Mouse (Mus musculus): Measurements from ENCODE around the gene Spen. TPM values are rescaled to one million over a fixed set of nuclear protein-coding genes. Genes with fewer than 3 reads are reported as not detected.

The Spen gene
- total and polyA plus RNA-seq, 3 experiments: 10.7 to 28.9 (median 28.0) TPM

GRCm38 (mm10) chr4:141458888-141459287 is 79.5 kb downstream of the Spen start:
- intact Hi-C loops (cut with DNase I): no loop called here
- no peak for TF ChIP-seq CTCF (IDR thresholded peaks at IDR 0.05)
- no peak for TF ChIP-seq POLR2A (IDR thresholded peaks at IDR 0.05; ENCODE audit: insufficient read depth, low read depth, low read length)
- TF ChIP-seq EP300 (IDR thresholded peaks at IDR 0.05; ENCODE audit: insufficient read depth, low read depth, low read length): no peak
- Histone ChIP-seq H3K27me3 (ENCODE audit: control insufficient read depth, insufficient read depth, low read length) (no peaks in the 10 kb centered on the region), H3K36me3 (ENCODE audit: control insufficient read depth, insufficient read depth, low read length) (no peaks in the 10 kb centered on the region), H3K79me2 (replicated peaks; ENCODE audit: control insufficient read depth, insufficient read depth, low read length) (peaks cover 4% of the 10 kb centered on the region), H3K4me3 (no peak overlapping the region), H3K9ac (ENCODE audit: low read depth, low read length) (no peak overlapping the region), H3K27ac (no peak overlapping the region), H3K4me1 (ENCODE audit: control insufficient read depth, insufficient read depth, low read length) (peaks cover 2% of the 10 kb centered on the region; the same call in 1 of the 2 replicates)
- no peak for DNase-seq
- WGBS: 90% methylated on average over 3 of the region's 3 CpGs

DNA sequence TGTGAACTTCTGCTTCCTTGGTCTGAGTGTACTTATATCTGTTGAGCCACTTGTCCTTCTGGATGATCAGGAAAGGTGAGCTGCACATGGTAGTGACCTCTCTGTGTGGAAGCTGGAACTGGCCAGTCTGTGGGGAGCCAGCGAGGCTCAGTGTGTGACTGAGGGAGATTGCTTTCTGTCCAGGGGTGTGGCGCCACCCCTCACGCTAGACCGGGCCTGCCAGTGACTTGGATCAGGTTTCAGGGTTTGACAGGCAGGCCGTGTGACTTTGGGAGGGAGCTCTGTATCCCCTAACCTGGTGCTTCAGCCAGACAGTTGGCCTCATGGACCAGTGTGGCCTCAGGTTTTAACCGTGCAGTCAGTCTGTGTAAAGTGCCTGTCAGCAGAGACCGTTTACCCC is 80.2 kb downstream of the Spen start:
- Histone ChIP-seq H3K27ac (peak overlapping the region; percentile 54), H3K9ac (ENCODE audit: low read depth, low read length) (no peak overlapping the region)
- intact Hi-C loops (cut with DNase I): no loop called here

GRCm38 (mm10) chr4:141456193-141456938 is 82.0 kb downstream of the Spen start:
- Histone ChIP-seq H3K79me2 (replicated peaks; ENCODE audit: control insufficient read depth, insufficient read depth, low read length) (peaks cover 7% of the 10 kb centered on the region), H3K9ac (ENCODE audit: low read depth, low read length) (no peak overlapping the region), H3K27me3 (ENCODE audit: control insufficient read depth, insufficient read depth, low read length) (no peaks in the 10 kb centered on the region), H3K36me3 (ENCODE audit: control insufficient read depth, insufficient read depth, low read length) (no peaks in the 10 kb centered on the region), H3K4me3 (no peak overlapping the region), H3K4me1 (ENCODE audit: control insufficient read depth, insufficient read depth, low read length) (peaks cover 2% of the 10 kb centered on the region; the same call in 1 of the 2 replicates), H3K27ac (no peak overlapping the region)
- no peak for TF ChIP-seq EP300 (IDR thresholded peaks at IDR 0.05; ENCODE audit: insufficient read depth, low read depth, low read length)
- TF ChIP-seq CTCF (IDR thresholded peaks at IDR 0.05): no peak
- no peak for TF ChIP-seq POLR2A (IDR thresholded peaks at IDR 0.05; ENCODE audit: insufficient read depth, low read depth, low read length)
- WGBS: 95% methylated on average over 14 of the region's 14 CpGs
- no peak for DNase-seq
- intact Hi-C loops (cut with DNase I): no loop called here

More for the DNA sequence above, 80.2 kb downstream of the Spen start:
- Histone ChIP-seq H3K4me3 (no peak overlapping the region), H3K4me1 (ENCODE audit: control insufficient read depth, insufficient read depth, low read length) (peaks cover 2% of the 10 kb centered on the region; the same call in 1 of the 2 replicates), H3K27me3 (ENCODE audit: control insufficient read depth, insufficient read depth, low read length) (no peaks in the 10 kb centered on the region), H3K79me2 (replicated peaks; ENCODE audit: control insufficient read depth, insufficient read depth, low read length) (peaks cover 7% of the 10 kb centered on the region), H3K36me3 (ENCODE audit: control insufficient read depth, insufficient read depth, low read length) (no peaks in the 10 kb centered on the region)
- 31% methylated on average over 7 of the region's 7 CpGs for WGBS
- TF ChIP-seq EP300 (IDR thresholded peaks at IDR 0.05; ENCODE audit: insufficient read depth, low read depth, low read length) (no peak), POLR2A (IDR thresholded peaks at IDR 0.05; ENCODE audit: insufficient read depth, low read depth, low read length) (no peak), CTCF (IDR thresholded peaks at IDR 0.05) (no peak)
- DNase-seq: peak in 1 of 2 experiments; percentile 67

GRCm38 (mm10) chr4:141455526-141455925 is 82.9 kb downstream of the Spen start:
- Histone ChIP-seq H3K9ac (ENCODE audit: low read depth, low read length) (no peak overlapping the region), H3K4me3 (no peak overlapping the region), H3K36me3 (ENCODE audit: control insufficient read depth, insufficient read depth, low read length) (no peaks in the 10 kb centered on the region), H3K4me1 (ENCODE audit: control insufficient read depth, insufficient read depth, low read length) (peaks cover 2% of the 10 kb centered on the region; the same call in 1 of the 2 replicates), H3K27ac (no peak overlapping the region), H3K79me2 (replicated peaks; ENCODE audit: control insufficient read depth, insufficient read depth, low read length) (peaks cover 7% of the 10 kb centered on the region), H3K27me3 (ENCODE audit: control insufficient read depth, insufficient read depth, low read length) (no peaks in the 10 kb centered on the region)
- intact Hi-C loops (cut with DNase I): no loop called here
- TF ChIP-seq EP300 (IDR thresholded peaks at IDR 0.05; ENCODE audit: insufficient read depth, low read depth, low read length) (no peak), CTCF (IDR thresholded peaks at IDR 0.05) (no peak), POLR2A (IDR thresholded peaks at IDR 0.05; ENCODE audit: insufficient read depth, low read depth, low read length) (no peak)
- 91% methylated on average over 4 of the region's 4 CpGs for WGBS
- no peak for DNase-seq

DNA sequence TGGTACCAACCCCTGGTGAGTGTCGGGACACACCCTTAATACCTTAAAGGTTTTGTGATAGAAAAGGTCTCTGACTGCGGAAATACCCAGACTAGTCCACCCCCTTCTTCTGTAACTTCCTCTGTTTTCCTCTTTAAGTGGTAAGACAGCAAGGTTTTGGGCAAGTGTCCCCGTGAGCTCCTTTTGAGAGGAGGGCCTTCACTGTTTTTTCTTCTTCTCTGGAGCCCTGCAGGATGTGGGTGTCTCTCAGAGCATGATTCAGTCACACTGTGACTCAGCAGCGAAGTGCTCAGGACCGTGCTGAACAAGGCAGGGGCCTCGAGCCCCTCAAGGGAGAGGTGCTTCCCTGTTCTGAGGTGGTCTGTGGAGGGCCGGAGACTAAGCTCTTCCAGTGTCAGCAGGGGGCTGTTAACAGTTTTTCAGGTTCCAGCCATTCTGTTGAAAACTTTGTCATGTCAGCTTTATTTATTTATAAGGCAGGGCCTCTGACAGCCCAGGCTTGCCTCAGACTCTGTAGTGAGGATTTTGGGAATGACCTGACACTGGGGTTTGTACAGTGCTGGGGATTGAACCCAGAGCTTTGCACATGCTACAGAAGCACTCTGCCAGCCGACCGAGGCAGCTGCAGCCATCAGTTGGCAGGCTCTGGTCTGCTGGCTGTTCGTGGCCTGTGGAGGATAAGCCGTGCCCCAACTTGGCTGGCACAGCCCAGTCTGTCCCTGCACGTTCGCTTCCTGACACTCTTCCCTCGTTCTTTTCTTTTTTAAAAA is 83.6 kb downstream of the Spen start:
- H3K4me1 ChIP-seq (ENCODE audit: control insufficient read depth, insufficient read depth, low read length): peaks cover 2% of the 10 kb centered on the region; the same call in 1 of the 2 replicates
- peak overlapping the region; percentile 8; the same call in 1 of the 2 replicates for H3K27ac ChIP-seq
- H3K36me3 ChIP-seq (ENCODE audit: control insufficient read depth, insufficient read depth, low read length): no peaks in the 10 kb centered on the region
- 50% methylated on average over 14 of the region's 14 CpGs for WGBS
- peaks cover 6% of the 10 kb centered on the region for H3K79me2 ChIP-seq (replicated peaks; ENCODE audit: control insufficient read depth, insufficient read depth, low read length)
- H3K27me3 ChIP-seq (ENCODE audit: control insufficient read depth, insufficient read depth, low read length): no peaks in the 10 kb centered on the region
- TF ChIP-seq EP300 (IDR thresholded peaks at IDR 0.05; ENCODE audit: insufficient read depth, low read depth, low read length) (no peak), CTCF (IDR thresholded peaks at IDR 0.05) (no peak)
- no peak overlapping the region for H3K4me3 ChIP-seq
- DNase-seq: peak in 1 of 2 experiments; percentile 28
- intact Hi-C loops (cut with DNase I): loop anchor here (5.0 kb wide), 1 partner anchor 38 kb away; no protein-coding TSS in a partner anchor
- no peak overlapping the region for H3K9ac ChIP-seq (ENCODE audit: low read depth, low read length)

Data from heart, adult 2 months (tissue).